Mouse (Mus musculus): ENCODE results near the gene H2afj. TPM values are rescaled to one million over a fixed set of nuclear protein-coding genes. Genes with fewer than 3 reads are reported as not detected.

The H2afj gene
- total RNA-seq, 2 experiments from 2014 or later: 173 to 208 TPM

DNA sequence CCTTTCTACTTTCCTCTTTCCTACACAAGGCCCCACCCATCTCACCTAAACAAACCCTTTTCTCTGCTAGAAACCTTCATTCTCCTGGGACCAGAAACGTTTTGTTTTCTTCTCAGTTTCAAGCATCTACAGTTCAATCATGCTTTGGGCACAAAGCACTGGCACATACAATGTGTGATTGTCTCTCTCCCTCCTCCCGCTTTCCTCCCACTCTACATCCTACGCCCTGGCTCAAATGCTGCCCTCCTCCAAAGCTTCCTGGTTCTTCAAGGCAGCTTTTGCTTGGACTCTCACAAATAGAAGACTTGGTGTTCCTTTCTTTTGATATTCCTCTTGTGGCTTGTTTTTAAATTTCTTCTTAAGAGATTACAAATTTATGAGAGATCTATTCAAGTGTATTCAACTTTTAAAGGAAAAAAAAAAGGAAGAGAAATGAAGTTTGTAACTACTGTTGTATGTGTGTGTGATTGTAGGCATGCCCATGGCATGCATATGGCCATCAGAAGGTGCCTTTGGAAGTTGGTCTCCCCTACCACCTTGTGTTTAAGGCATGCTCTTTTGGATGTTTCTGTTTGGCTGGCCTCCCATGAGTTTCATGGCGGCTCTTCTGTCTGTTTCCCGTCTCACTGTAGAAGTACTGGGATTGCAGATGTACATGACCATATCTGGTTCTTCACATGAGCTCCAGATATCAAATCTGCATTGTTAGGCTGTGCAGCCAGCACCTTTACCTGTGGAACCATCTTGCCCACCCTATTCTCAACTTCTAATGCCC is 37.8 kb downstream of the H2afj start:
- DNase-seq: no peak

DNA sequence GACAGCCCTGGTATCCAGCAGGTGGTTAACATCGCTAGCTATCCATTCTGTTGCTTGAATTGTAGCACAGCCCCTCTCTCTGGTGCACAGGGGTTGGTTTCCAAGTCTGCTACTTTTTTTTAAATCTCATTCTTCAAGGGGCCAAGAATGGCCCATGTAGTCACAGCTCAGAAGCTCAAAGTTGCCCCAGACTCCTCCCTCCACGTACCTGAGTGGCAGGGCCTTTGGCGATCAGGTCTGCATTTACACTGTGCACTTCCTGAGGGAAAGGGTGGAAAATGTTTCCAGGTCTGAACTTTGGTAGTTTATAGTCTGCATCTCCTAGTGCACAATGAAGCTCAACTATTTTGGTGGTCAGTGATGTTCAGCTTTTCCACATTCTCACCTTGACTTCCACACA is 39.2 kb downstream of the H2afj start:
- DNase-seq: no peak

DNA sequence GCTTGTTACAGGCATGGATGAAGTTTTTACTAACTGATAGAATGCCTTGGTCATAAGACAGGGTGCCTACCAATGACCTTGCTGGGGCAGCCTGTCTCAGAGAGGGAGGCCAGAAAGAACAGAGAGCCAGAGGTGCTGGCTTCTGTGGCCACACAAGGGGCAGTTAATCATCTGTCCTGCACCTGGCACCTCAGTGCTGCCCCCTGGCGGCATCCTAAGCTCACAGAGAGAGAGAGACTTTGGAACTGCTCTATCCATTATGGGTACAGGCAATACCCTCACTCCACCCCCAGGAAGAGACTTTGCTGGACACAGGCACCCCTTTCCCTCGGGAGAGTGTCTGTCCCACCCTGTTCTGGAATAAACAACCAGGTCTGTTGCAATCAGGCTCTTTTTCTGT is 39.7 kb downstream of the H2afj start:
- DNase-seq: peak; percentile 71 to 84

- no peak for DNase-seq
Measured at GRCm38 (mm10) chr6:136848399-136848798, 40.4 kb downstream of the H2afj start.

DNA sequence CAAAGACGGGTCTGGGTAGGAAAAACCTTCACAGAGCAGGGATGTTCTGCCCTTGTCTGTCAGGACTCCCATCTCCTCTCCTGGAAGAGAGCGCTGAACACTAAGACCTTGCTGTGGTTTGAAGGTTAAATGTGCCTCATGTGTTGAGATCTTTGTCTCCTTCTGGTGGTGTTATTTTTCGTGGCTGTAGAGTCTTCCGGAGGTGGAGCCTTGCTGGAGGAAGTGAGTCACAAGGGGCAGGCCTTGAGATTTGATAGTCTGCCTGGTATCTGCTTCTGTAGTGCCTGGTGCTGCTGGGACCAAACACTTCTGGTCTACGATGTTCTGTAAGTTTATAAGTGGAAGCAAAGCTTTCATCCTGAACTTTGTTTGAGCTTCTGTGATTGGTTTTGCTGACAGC is 40.9 kb downstream of the H2afj start:
- no peak for DNase-seq

DNA sequence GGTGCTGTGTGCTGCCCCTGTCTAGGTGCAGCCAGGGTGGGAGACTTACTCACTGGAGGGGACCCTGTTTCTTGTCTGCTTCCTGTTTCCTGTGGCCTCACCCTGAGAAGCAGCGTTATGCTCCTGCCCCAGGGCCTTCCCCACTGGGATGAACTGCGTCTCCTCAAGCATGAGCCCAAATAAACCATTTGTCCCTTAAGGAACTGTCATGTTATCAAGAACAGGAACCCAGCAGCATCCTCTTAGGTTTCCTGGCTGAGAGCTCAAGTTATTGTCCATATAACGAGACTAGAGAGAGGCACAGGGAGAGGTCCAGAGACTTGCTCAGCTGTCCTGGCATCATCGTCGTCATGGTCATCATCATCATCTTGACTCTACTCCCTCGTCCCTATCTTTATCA is 42.2 kb downstream of the H2afj start:
- no peak for DNase-seq

DNA sequence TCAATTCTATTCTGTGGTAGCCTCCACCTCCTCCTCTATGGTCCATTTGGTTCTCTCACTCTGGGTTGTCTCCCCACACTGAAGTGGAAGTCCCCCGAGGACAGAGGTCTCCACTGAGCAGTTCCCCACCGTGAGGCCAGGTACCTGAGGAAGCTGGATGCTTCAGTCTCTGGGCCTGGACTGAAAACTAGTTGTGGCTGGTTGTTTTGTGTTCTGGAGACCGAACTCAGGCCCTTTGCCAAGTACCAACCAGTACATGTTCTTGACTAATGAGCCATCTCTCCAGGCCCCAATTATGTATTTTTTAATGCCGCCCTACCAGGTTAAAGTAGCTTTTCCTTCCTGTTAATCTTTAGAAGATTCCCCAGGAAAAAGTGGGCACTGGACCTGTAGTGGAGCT is 44.3 kb downstream of the H2afj start:
- no peak for DNase-seq

- peak in 1 of 2 experiments; percentile 29 for DNase-seq
Measured at GRCm38 (mm10) chr6:136852762-136853161, 44.7 kb downstream of the H2afj start.

GRCm38 (mm10) chr6:136854361-136854781 is 46.3 kb downstream of the H2afj start:
- DNase-seq: peak in 1 of 2 experiments; percentile 8

DNA sequence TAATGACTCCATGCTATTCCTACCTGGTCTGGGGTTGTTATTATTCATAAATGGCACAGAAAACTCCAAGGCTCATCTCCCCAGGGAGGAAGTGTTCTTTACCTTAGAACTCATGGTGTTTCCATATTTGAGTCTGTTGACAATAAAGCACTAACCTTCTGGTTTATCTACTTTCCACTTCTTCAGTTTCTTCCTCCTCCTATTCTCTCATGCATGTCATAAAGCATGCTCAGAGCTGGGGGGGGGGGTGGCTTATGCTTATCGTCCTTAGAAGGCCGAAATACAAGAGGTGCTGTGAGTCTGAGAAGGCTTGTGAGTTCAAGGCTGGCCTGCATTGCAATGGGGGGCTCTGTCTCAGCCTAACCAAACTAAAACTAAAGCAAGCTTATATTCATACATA is 47.1 kb downstream of the H2afj start:
- DNase-seq: no peak

DNA sequence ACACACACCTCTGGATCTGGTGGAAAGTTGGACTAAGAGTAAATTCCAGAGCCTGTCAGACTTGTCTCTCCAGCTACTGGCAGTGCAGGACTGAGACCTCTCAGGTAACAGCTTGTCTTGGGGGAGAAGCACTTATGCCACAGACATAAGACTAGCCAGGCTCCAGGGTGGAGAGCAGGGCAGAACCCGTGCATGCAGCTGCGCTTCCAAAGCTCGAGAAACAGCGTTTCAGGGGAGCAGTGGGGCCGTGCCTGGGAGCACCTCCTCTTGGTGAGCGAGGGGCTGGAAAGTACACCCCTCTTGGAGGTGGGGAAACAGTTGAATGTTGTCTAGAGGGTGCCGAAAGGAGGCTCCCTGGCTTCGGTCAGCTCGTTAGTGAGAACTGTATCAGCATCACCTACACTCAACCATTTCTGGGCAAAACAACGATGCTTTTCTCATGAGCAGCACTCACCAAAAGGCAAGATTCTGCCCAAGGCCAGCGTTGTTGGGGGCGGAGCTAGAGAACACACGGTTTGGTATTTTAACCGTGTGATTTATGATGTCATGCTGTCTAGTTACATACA is 48.1 kb downstream of the H2afj start:
- peak; percentile 63 to 66 for DNase-seq

DNA sequence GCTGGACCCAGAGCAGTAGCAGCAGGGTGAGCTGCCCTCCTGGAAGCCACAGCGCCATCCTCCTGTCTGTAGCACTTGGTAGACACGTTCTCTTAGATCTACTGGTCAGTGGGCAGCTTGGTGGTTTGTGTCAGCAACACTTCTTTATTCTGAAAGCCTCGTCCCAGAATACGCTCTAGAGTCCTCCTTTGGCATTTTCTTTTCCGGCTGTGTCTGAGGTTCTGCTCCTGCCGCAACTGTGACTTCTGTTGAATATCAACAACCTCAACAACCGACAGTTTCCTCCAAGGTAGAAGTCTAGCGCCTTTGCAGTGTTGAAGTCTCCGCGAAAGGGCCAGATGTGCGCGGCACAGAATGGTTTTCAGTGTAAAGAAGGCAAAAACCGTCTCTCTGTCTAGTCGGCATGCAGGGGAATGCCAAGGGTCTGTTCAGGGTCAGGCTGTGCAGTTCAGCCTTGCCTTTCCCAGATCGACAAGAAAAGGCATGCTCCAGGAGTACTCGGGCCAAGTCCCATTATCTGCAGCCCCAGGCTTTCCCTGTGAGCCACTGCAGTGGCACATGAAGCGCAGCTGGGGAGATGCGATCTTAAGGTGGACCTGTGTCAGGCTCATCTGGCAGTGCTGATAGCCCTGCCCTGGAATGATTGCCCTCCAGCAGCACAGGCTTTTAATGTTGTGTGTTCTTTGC is 49.3 kb downstream of the H2afj start, which contains the start of gene Art4:
TSS of gene Art4 (minus strand) at position 548 of the 687 bp plus-strand sequence.
- DNase-seq: peak; percentile 22 to 36

- DNase-seq: peak; percentile 30 to 38
Measured at GRCm38 (mm10) chr6:136857873-136858260, 49.8 kb downstream of the H2afj start.

DNA sequence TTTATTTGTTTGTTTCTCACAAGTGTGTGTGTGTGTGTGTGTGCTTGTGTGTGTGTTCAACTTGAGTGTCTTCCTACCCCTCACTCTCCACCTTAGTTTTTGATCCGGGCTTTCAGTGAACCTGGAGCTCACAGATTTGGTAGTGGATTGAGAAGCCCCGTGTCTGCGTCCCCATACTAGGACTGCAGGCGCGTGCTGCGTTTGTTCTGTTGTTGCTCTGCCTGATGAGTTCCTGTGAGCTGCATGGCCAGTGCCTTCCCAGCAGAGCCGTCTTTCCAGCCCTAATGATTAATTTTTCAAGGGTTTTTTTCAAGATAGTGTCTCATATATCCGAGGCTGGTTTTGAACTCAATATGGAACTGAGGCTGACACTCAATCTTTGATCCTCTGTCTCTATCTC is 50.4 kb downstream of the H2afj start:
- peak in 1 of 2 experiments; percentile 6 for DNase-seq

Small RNA genes within 50 kb of the gene (microRNA-seq; reads per million reads assigned to microRNA genes)
- gene Gm44364: not detected

Other genes starting within 250 kb of the H2afj start
- 10 to 100 TPM; 30.8 to 37.9 TPM for gene Plbd1, start 146.3 kb upstream of the H2afj start, total RNA-seq (2021)
- not detected for gene Gucy2c, start 26.5 kb upstream of the H2afj start, total RNA-seq (2021)
- gene Hist4h4, start 3.8 kb upstream of the H2afj start, total RNA-seq (2021): 10 to 100 TPM; 11.3 to 12.3 TPM
- 1 to 10 TPM in 1 of 2 experiments, under 1 TPM in 1; 0.43 to 1.2 TPM for gene BC049715, start 19.4 kb downstream of the H2afj start, total RNA-seq (2021)
- gene Wbp11, start 20.0 kb downstream of the H2afj start, total RNA-seq (2021): 10 to 100 TPM; 77.0 to 78.2 TPM
- gene Smco3, start 27.2 kb downstream of the H2afj start, total RNA-seq (2021): under 1 TPM in 1 of 2 experiments, not detected in 1; 0.20 TPM
- gene Art4, start 49.5 kb downstream of the H2afj start, total RNA-seq (2021): 1 to 10 TPM; 3.6 to 6.0 TPM
- 100 to 1,000 TPM; 136 to 192 TPM for gene Mgp, start 67.6 kb downstream of the H2afj start, total RNA-seq (2021)
- gene Erp27, start 113.9 kb downstream of the H2afj start, total RNA-seq (2021): under 1 TPM in 1 of 2 experiments, not detected in 1; 0.26 TPM
- not detected for gene Pde6h, start 115.6 kb downstream of the H2afj start, total RNA-seq (2021)
- gene Arhgdib, start 133.7 kb downstream of the H2afj start, total RNA-seq (2021): 10 to 100 TPM; 20.4 to 24.2 TPM